12 mouse cellular contexts compared by ENCODE assay signal in genomic region chr1:163280097-163280841, GRCm38 (mm10). TPM values are rescaled to one million over a fixed set of nuclear protein-coding genes. Genes with fewer than 3 reads are reported as not detected.
DNase-seq lines count a peak whose midpoint lies in the region; ATAC-seq and TF ChIP-seq lines count a peak whose summit lies in the region.
"Had no signal": no experiment of that assay in that cellular context is flagged by ENCODE, and none has a peak within 500 bp of the region (broad histone marks: within the 10 kb centered on the region; RNA-seq: fewer than 3 reads in every experiment).

No protein-coding gene starts in this region.

- H3K4me1 ChIP-seq in forebrain, embryonic 11.5 days (replicated peaks; ENCODE audit: control insufficient read depth, insufficient read depth, low read length), result peaks cover 7% of the 10 kb centered on the region; the same call in 1 of the 2 replicates
- H3K4me1 ChIP-seq in forebrain, embryonic 10.5 days, result peaks cover 33% of the 10 kb centered on the region
- peaks cover 41% of the 10 kb centered on the region for H3K4me1 ChIP-seq in heart, postnatal 0 days (ENCODE audit: control insufficient read depth, insufficient read depth)
- H3K4me1 ChIP-seq: liver, embryonic 13.5 days had no signal

- no peak for TF ChIP-seq EP300 in heart, postnatal 0 days (IDR thresholded peaks at IDR 0.05; ENCODE audit: low read depth)

- H3K4me3 ChIP-seq in forebrain, embryonic 11.5 days (ENCODE audit: low read depth, low read length), result no peak overlapping the region
- no peak overlapping the region for H3K4me3 ChIP-seq in forebrain, embryonic 10.5 days
- H3K4me3 ChIP-seq in heart, postnatal 0 days (ENCODE audit: low read depth, low read length), result no peak overlapping the region
- H3K4me3 ChIP-seq: embryonic facial prominence, embryonic 12.5 days; liver, embryonic 13.5 days had no signal

- 59% methylated on average over 7 of the region's 7 CpGs for WGBS in forebrain, embryonic 11.5 days
- 56% methylated on average over 7 of the region's 7 CpGs for WGBS in forebrain, embryonic 10.5 days
- 37% methylated on average over 7 of the region's 7 CpGs for WGBS in heart, postnatal 0 days

- no peaks in the 10 kb centered on the region for H3K36me3 ChIP-seq in forebrain, embryonic 11.5 days (ENCODE audit: control insufficient read depth, insufficient read depth, low read length)
- 0 out of 2 replicates have a peak, but pooled peaks cover 2% of the 10 kb centered on the region for H3K36me3 ChIP-seq in forebrain, embryonic 10.5 days (replicated peaks)
- H3K36me3 ChIP-seq in heart, postnatal 0 days (replicated peaks; ENCODE audit: control insufficient read depth, insufficient read depth, low read length), result no peaks in the 10 kb centered on the region
- H3K36me3 ChIP-seq: liver, embryonic 13.5 days had no signal

- no peak for TF ChIP-seq CTCF in heart, postnatal 0 days (IDR thresholded peaks at IDR 0.05; ENCODE audit: low read depth)

- no peak overlapping the region for H3K9ac ChIP-seq in forebrain, embryonic 11.5 days (ENCODE audit: low read length)
- no peak overlapping the region for H3K9ac ChIP-seq in heart, postnatal 0 days (replicated peaks; ENCODE audit: low read depth, low read length)
- H3K9ac ChIP-seq: embryonic facial prominence, embryonic 12.5 days; liver, embryonic 13.5 days had no signal

- no peak for DNase-seq in forebrain, embryonic 11.5 days (ENCODE audit: low spot score)
- DNase-seq in forebrain, embryonic 10.5 days (ENCODE audit: extremely low spot score, low spot score), result no peak
- DNase-seq in layer of hippocampus, adult 8-10 months (ENCODE audit: low spot score in 2 of 2), result peak; percentile 7 to 23
- DNase-seq in layer of hippocampus, adult 9-10 months (ENCODE audit: low spot score), result no peak
- peak; percentile 87 for DNase-seq in NIH3T3 (ENCODE audit: low read depth)
- DNase-seq in heart, postnatal 0 days (ENCODE audit: low spot score), result peak; percentile 30
- no peak for DNase-seq in right cerebral cortex, postnatal 36 days (ENCODE audit: low spot score in 2 of 2)
- DNase-seq in gastrocnemius, postnatal 10 days, result no peak
- DNase-seq: liver, embryonic 13.5 days; right cerebral cortex, postnatal 25 days had no signal

- ATAC-seq in forebrain, embryonic 11.5 days (replicated peaks; ENCODE audit: low FRiP score), result 0 out of 2 replicates have a peak, but pooled peaks have one; percentile 33
- no peak for ATAC-seq in heart, postnatal 0 days (ENCODE audit: insufficient read depth, low read depth)

- no peak overlapping the region for H3K4me2 ChIP-seq in forebrain, embryonic 11.5 days (ENCODE audit: low read depth, low read length, severe bottlenecking)
- H3K4me2 ChIP-seq in heart, postnatal 0 days (ENCODE audit: low read depth, low read length), result 0 out of 2 replicates have a peak overlapping the region, but pooled peaks have one; percentile 2
- H3K4me2 ChIP-seq: embryonic facial prominence, embryonic 12.5 days; liver, embryonic 13.5 days had no signal

- H3K27ac ChIP-seq in forebrain, embryonic 11.5 days (ENCODE audit: low read depth, low read length), result no peak overlapping the region
- H3K27ac ChIP-seq in forebrain, embryonic 10.5 days, result no peak overlapping the region; the same call in 1 of the 2 replicates
- peak overlapping the region; percentile 94 for H3K27ac ChIP-seq in heart, postnatal 0 days (ENCODE audit: low read depth)
- H3K27ac ChIP-seq: embryonic facial prominence, embryonic 12.5 days; liver, embryonic 13.5 days had no signal

- H3K27me3 ChIP-seq in forebrain, embryonic 11.5 days (ENCODE audit: control insufficient read depth, insufficient read depth, low read length), result no peaks in the 10 kb centered on the region
- H3K27me3 ChIP-seq in forebrain, embryonic 10.5 days (ENCODE audit: poor library complexity, severe bottlenecking), result no peaks in the 10 kb centered on the region
- no peaks in the 10 kb centered on the region for H3K27me3 ChIP-seq in heart, postnatal 0 days (ENCODE audit: control insufficient read depth, insufficient read depth, low read length)
- H3K27me3 ChIP-seq: embryonic facial prominence, embryonic 12.5 days; liver, embryonic 13.5 days had no signal

- no peaks in the 10 kb centered on the region for H3K9me3 ChIP-seq in forebrain, embryonic 11.5 days (ENCODE audit: control insufficient read depth, low read length)
- H3K9me3 ChIP-seq in forebrain, embryonic 10.5 days, result no peaks in the 10 kb centered on the region
- H3K9me3 ChIP-seq in heart, postnatal 0 days (replicated peaks; ENCODE audit: control insufficient read depth, low read length), result no peaks in the 10 kb centered on the region
- H3K9me3 ChIP-seq: embryonic facial prominence, embryonic 12.5 days; liver, embryonic 13.5 days had no signal

RNA-seq across cellular contexts. Expression of gene Prrx1, which starts 33.2 kb away (rescaled TPM):
- polyA plus RNA-seq in forebrain, embryonic 11.5 days (2014; fragmentation: Nextera tagmentation; extraction: Ambion mirVana), result 28.5 and 29.0 TPM in 2 replicates
- 32.2 and 35.9 TPM in 2 replicates for polyA plus RNA-seq in forebrain, embryonic 10.5 days (2016; fragmentation: Nextera tagmentation; extraction: Ambion mirVana)
- 1 to 10 TPM; 5.3 to 6.9 (median 5.7) TPM for total RNA-seq in layer of hippocampus, adult 8-10 months (2022)
- total RNA-seq in heart, postnatal 0 days (2014; rRNA removed; ENCODE audit: low replicate concordance), result 7.1 and 10.3 TPM in 2 replicates
- polyA plus RNA-seq in heart, postnatal 0 days (2015; fragmentation: Nextera tagmentation; extraction: Ambion mirVana), result 10.5 and 10.9 TPM in 2 replicates
- 10 to 100 TPM; 65.9 to 84.0 TPM for total RNA-seq in gastrocnemius, postnatal 10 days (2021)
- total RNA-seq: hematopoietic stem cell, adult 5-6 weeks had no signal

Comparison
In these comparisons a context has a peak if more than half of its experiments do, and no peak if none do; other contexts are left out.
1. DNase-seq: peak in layer of hippocampus, adult 8-10 months (2 of 2), NIH3T3 (single experiment) and heart, postnatal 0 days (single experiment); none in forebrain, embryonic 11.5 days (single experiment), forebrain, embryonic 10.5 days (single experiment), layer of hippocampus, adult 9-10 months (single experiment), right cerebral cortex, postnatal 36 days (0 of 2) and gastrocnemius, postnatal 10 days (single experiment).